Mouse (Mus musculus) heart, postnatal 0 days (tissue): ENCODE measurements around the gene Rai14.

Source experiments
- CTCF ChIP-seq: IDR thresholded peaks from 2 replicates; pipeline ENCODE4 v1.5.1; 2016; ENCODE audit warnings: antibody characterized with exemption, control low read depth, low read depth
- EP300 ChIP-seq: IDR thresholded peaks from 2 replicates; pipeline ENCODE4 v1.6.1; 2016; ENCODE audit warnings: antibody characterized with exemption, low read depth

DNA sequence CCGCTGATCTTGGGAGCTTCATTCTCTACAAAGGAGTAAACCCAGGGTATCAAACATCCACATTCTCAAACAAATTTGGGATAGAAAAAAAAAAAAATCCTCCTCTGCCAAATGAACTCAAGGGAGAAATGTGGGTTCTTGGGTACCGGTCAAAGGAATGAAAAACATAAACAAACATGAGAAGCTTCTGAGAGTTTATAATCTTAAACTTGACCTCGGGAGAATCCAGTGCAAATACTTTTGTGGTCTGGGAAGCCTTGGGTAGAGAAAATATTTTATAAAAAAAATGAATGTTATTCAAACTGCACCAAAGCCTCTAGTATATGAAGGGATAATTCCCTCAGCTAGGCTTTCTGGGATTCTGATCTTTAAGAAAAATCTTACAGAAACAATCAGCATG is 11.8 kb upstream of the Rai14 start:
- TF ChIP-seq EP300 (no peak), CTCF (no peak)
